Comparison of ENCODE assay signal across 12 mouse cellular contexts in the genomic region with DNA sequence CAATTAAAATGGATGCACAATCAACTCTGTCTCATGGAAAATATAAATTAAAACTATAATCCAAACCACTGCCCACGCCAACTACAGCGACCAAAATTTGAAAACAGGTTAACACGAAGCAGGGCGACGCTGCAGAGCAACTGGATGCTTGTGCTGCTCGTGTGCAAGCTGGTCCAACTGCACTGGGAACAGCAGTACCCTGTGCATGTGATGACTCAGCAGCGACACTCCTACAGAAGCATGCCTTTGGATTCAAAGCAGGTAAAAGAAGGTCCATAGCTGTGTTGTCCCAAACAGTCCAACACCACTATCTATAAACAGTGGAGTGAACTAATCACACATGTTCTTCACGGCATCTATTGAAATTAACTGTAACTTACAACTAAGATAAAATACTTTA.
"Had no signal": no experiment of that assay in that cellular context is flagged by ENCODE, and none has a peak within 500 bp of the region (broad histone marks: within the 10 kb centered on the region; RNA-seq: fewer than 3 reads in every experiment).

No protein-coding gene starts in this region.

- H3K27me3 ChIP-seq: midbrain, embryonic 13.5 days; midbrain, embryonic 15.5 days; neural tube, embryonic 12.5 days; stomach, embryonic 15.5 days had no signal

- H3K36me3 ChIP-seq: midbrain, embryonic 15.5 days; stomach, embryonic 15.5 days had no signal

- ATAC-seq: midbrain, embryonic 13.5 days; midbrain, embryonic 15.5 days had no signal

- H3K4me3 ChIP-seq: midbrain, embryonic 13.5 days; midbrain, embryonic 15.5 days; neural tube, embryonic 12.5 days; stomach, embryonic 15.5 days had no signal

- DNase-seq: lung, adult 18-20 months; lung, embryonic 14.5 days; lung, postnatal 10 days; thymus, adult 2 months; thymus, postnatal 25 days; thymus, postnatal 4 days had no signal

- H3K27ac ChIP-seq: macrophage; midbrain, embryonic 13.5 days; midbrain, embryonic 15.5 days; neural tube, embryonic 12.5 days; stomach, embryonic 15.5 days; stomach, postnatal 0 days had no signal

- H3K9me3 ChIP-seq: midbrain, embryonic 13.5 days; midbrain, embryonic 15.5 days; neural tube, embryonic 12.5 days; stomach, embryonic 15.5 days had no signal

- H3K4me1 ChIP-seq: midbrain, embryonic 13.5 days; midbrain, embryonic 15.5 days; neural tube, embryonic 12.5 days; stomach, embryonic 15.5 days had no signal

- H3K9ac ChIP-seq: lung, embryonic 14.5 days; midbrain, embryonic 13.5 days; midbrain, embryonic 15.5 days; neural tube, embryonic 12.5 days; stomach, embryonic 15.5 days had no signal
